Mouse (Mus musculus) myocyte (in vitro differentiated cells): ENCODE results near the gene H1f0. TPM values are rescaled to one million over a fixed set of nuclear protein-coding genes. Genes with fewer than 3 reads are reported as not detected.

Experiments used
- H3K27me3 ChIP-seq: one replicate; pipeline ENCODE4 v1.6.1; 2011; ENCODE audit not compliant: control insufficient read depth, insufficient read depth, insufficient read length
- H3K36me3 ChIP-seq: one replicate; pipeline ENCODE4 v1.6.1; 2011; ENCODE audit not compliant: control insufficient read depth, insufficient read depth
- H3K4me2 ChIP-seq: one replicate; pipeline ENCODE4 v1.6.1; 2011; ENCODE audit warnings: low read depth, control low read depth
- H3K4me3 ChIP-seq: one replicate; pipeline ENCODE4 v1.5.1; 2011; ENCODE audit warnings: mild to moderate bottlenecking, control low read depth, moderate library complexity
- H3K79me2 ChIP-seq: one replicate; pipeline ENCODE4 v1.6.1; 2011; ENCODE audit not compliant: control insufficient read depth, insufficient read depth
- H3ac ChIP-seq: one replicate; pipeline ENCODE4 v1.6.1; 2011; ENCODE audit not compliant: control insufficient read depth, insufficient read length
- CEBPB ChIP-seq: IDR thresholded peaks from 2 replicates; pipeline ENCODE4 v1.6.1; 2011; ENCODE audit warnings: mild to moderate bottlenecking, moderate library complexity; ENCODE audit not compliant: poor library complexity, insufficient read depth, severe bottlenecking
- E2F4 ChIP-seq: IDR thresholded peaks from one replicate; pipeline ENCODE4 v1.6.1; 2011; ENCODE audit warnings: mild to moderate bottlenecking, control low read depth, moderate library complexity; ENCODE audit not compliant: insufficient read depth
- MAX ChIP-seq: IDR thresholded peaks from one replicate; pipeline ENCODE4 v1.6.1; 2011; ENCODE audit warnings: low read depth, mild to moderate bottlenecking, control low read depth
- MYOD1 ChIP-seq, 3 experiments: IDR thresholded peaks; one replicate each; pipeline ENCODE4 v1.6.1; 2011; ENCODE audit warnings: control low read depth in 2 of 3, low read depth in 2 of 3, mild to moderate bottlenecking in 2 of 3, moderate library complexity in 1 of 3; ENCODE audit not compliant: insufficient read length in 2 of 3, control insufficient read depth in 1 of 3
- MYOG ChIP-seq, 3 experiments: IDR thresholded peaks; one replicate each; pipeline ENCODE4 v1.6.1; 2011; ENCODE audit warnings: control low read depth in 2 of 3, low read depth in 2 of 3, mild to moderate bottlenecking in 2 of 3; ENCODE audit not compliant: insufficient read length in 2 of 3, control insufficient read depth in 1 of 3, insufficient read depth in 1 of 3
- POLR2A ChIP-seq: IDR thresholded peaks from one replicate; pipeline ENCODE4 v1.6.1; 2011; ENCODE audit warnings: low read depth, mild to moderate bottlenecking, control low read depth, moderate library complexity; ENCODE audit not compliant: insufficient read length
- POLR2AphosphoS2 ChIP-seq: IDR thresholded peaks from one replicate; pipeline ENCODE4 v1.6.1; 2011; ENCODE audit warnings: low read depth, control low read depth; ENCODE audit not compliant: insufficient read length
- REST ChIP-seq: IDR thresholded peaks from one replicate; pipeline ENCODE4 v1.6.1; 2011; ENCODE audit warnings: mild to moderate bottlenecking, control low read depth, moderate library complexity; ENCODE audit not compliant: insufficient read depth, insufficient read length
- SRF ChIP-seq: IDR thresholded peaks from one replicate; pipeline ENCODE4 v1.6.1; 2011; ENCODE audit warnings: low read depth; ENCODE audit not compliant: control insufficient read depth, insufficient read length
- TCF12 ChIP-seq: IDR thresholded peaks from one replicate; pipeline ENCODE4 v1.6.1; 2011; ENCODE audit warnings: mild to moderate bottlenecking, control low read depth; ENCODE audit not compliant: poor library complexity, insufficient read depth, severe bottlenecking
- TCF3 ChIP-seq: IDR thresholded peaks from one replicate; pipeline ENCODE4 v1.6.1; 2011; ENCODE audit warnings: low read depth, control low read depth; ENCODE audit not compliant: insufficient read length
- USF1 ChIP-seq: IDR thresholded peaks from one replicate; pipeline ENCODE4 v1.6.1; 2011; ENCODE audit warnings: low read depth, mild to moderate bottlenecking, control low read depth, moderate library complexity
- polyA plus RNA-seq: library from polyadenylated mRNA; unstranded; fragments of >200 nt; fragmentation: generic; extraction: Trizol; gene quantifications from one replicate; pipeline ENCODE4 v1.2.1, GENCODE M21; 2012; ENCODE audit warnings: missing spikeins

Gene H1f0
- polyA plus RNA-seq, 1 experiment = 423 TPM

DNA sequence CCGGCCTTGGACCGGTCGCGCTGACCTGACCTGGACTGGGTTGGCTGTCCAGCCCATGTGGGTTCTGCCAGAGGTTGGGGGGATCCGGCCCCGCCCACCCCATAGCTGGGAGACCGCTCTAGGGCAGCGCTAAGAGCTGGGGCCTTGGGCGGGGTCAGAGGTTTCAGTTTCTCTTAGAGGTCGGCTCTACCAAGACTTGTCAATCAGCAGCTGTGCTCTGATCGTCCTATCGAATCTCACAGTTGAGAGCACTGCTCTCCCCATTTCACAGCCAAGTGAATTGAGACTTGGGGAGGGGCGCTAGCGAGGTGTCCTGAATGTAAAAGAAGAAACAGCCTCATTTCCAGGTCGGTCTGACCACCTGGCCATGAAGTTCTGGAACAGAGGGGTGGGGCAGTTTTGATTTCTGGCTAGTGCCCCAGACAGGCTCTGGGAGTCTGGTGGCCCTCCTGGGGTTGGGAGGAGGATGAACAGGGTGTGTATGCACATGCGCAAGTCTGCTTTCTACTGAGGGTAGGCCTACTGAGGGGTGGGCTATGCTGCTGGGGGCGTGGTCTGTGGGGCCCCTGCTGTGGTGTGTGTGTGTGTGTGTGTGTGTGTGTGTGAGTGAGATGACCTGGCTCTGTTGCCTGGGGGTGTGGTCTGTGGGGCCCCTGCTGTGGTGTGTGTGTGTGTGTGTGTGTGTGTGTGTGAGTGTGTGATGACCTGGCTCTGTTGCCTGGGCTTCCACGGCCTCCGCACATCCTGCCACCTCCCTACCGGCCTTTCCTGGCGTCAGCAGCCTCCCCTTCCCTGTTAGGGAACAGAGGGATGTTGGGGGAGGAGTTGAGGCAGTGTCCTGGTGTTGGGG, 44.6 kb upstream of the H1f0 start:
- Histone ChIP-seq H3K4me3 (peak overlapping the region; percentile 54), H3K36me3 (no peaks in the 10 kb centered on the region), H3ac (peak overlapping the region; percentile 79), H3K79me2 (no peaks in the 10 kb centered on the region), H3K27me3 (peaks cover 10% of the 10 kb centered on the region), H3K4me2 (peak overlapping the region; percentile 86)
- TF ChIP-seq POLR2AphosphoS2 (no peak), SRF (no peak), MYOG (IDR thresholded peaks at IDR 0.05; ENCODE audit: control insufficient read depth in 1 of 3, insufficient read depth in 1 of 3, insufficient read length in 2 of 3, low read depth in 2 of 3) (no peak), MYOD1 (IDR thresholded peaks at IDR 0.05; ENCODE audit: control insufficient read depth in 1 of 3, insufficient read length in 2 of 3, low read depth in 2 of 3) (no peak), USF1 (no peak), E2F4 (no peak), TCF3 (no peak), CEBPB (no peak), REST (no peak), POLR2A (no peak), MAX (no peak), TCF12 (no peak)

DNA sequence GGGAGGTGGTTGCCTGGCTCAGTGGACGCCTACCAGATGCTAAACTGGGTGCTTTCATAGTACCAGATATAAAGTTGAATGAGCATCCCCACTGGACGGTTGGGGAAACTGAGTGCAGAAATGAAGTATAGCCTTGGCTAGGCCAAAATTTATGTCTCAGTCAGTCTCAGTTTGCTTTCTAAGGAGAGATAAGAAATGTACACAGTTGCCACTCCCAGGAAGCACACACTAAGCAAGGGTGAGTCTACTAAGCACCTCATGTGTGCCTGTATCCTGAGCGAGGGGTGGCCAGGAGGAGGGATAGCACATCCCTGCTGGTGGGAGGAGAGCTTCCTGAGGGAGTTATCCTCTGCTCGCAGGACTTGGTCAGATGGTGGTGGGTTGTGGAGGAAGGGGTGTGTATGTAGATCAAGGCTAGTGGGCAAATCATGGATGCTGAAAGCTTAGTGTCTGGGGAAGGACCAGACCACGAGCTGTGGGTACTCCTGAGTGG, 43.9 kb upstream of the H1f0 start:
- Histone ChIP-seq H3ac (peak overlapping the region; percentile 79), H3K27me3 (peaks cover 10% of the 10 kb centered on the region), H3K4me3 (peak overlapping the region; percentile 54), H3K79me2 (no peaks in the 10 kb centered on the region), H3K36me3 (no peaks in the 10 kb centered on the region), H3K4me2 (peak overlapping the region; percentile 86)
- TF ChIP-seq REST (no peak), E2F4 (no peak), MYOG (IDR thresholded peaks at IDR 0.05; ENCODE audit: control insufficient read depth in 1 of 3, insufficient read depth in 1 of 3, insufficient read length in 2 of 3, low read depth in 2 of 3) (no peak), MYOD1 (IDR thresholded peaks at IDR 0.05; ENCODE audit: control insufficient read depth in 1 of 3, insufficient read length in 2 of 3, low read depth in 2 of 3) (no peak), SRF (no peak), POLR2A (no peak), MAX (no peak), CEBPB (no peak), USF1 (no peak), TCF3 (no peak)

DNA sequence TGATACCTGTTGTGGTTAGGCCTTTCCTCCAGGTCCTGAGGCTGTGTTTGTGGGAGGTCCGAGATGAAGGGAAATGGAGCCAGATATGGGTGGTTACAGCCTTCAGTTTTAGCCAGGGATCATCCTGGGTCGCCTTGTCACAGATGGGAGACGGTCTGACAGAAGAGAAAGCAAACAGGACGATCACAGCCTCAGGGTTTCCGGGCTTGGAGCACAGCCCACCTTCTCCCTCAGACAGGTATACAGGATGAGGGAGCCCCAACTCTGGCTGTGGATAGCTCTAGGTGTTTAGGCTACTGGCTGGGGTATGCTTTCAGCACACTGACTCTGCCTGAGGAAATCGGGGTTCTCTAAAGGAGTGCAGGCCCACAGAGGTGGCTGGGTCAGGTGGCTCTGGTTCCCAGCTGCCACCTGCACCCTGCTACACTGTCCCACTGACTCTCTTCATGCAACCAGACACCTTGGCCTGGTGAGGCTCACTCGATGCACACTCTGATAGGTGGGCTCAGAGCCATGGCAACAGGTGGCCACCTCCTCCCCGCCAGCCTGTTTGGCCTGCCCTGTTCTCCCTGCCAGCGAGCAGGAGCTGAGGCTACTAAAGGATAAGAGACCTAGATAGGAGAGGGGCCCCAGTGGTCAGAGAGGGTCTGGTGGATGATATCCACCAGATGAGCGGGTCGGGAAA, 41.6 kb upstream of the H1f0 start:
- Histone ChIP-seq H3K4me3 (no peak overlapping the region), H3K27me3 (no peaks in the 10 kb centered on the region), H3K4me2 (no peak overlapping the region), H3ac (no peak overlapping the region), H3K36me3 (no peaks in the 10 kb centered on the region), H3K79me2 (no peaks in the 10 kb centered on the region)
- TF ChIP-seq SRF (no peak), E2F4 (no peak), POLR2AphosphoS2 (no peak), REST (no peak), POLR2A (no peak), MAX (no peak), USF1 (no peak), MYOD1 (IDR thresholded peaks at IDR 0.05; ENCODE audit: control insufficient read depth in 1 of 3, insufficient read length in 2 of 3, low read depth in 2 of 3) (peak in 1 of 3 experiments; percentile 40), MYOG (IDR thresholded peaks at IDR 0.05; ENCODE audit: control insufficient read depth in 1 of 3, insufficient read depth in 1 of 3, insufficient read length in 2 of 3, low read depth in 2 of 3) (peak in 2 of 3 experiments; percentile 47 to 57), TCF3 (no peak), TCF12 (no peak), CEBPB (no peak)

DNA sequence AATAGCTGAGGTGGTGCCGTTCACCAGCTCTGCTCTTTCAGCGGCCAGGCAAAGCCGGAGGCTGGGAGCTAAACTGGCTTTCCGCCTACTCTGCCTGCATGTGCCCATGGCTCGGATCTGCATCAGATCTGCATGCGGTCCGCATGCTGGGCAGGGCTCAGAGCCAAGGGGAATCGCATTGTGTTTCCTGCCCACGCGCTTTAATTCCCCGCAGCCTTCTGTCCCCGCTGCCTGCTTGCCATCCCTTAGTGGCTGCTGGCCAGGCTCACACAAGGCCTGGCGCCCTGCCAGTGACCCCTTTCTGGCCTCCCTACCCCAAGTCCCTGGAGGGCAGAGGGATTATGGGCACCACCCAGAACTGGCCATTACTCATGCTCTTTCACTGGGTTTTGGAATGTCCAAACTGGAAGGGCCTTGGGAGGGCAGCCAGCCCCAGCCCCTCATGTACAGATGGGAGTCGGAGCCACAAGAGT, 39.7 kb upstream of the H1f0 start:
- H3K36me3 ChIP-seq = no peaks in the 10 kb centered on the region
- no peaks in the 10 kb centered on the region for H3K27me3 ChIP-seq
- peak overlapping the region; percentile 54 for H3K4me2 ChIP-seq
- no peak overlapping the region for H3ac ChIP-seq
- no peak overlapping the region for H3K4me3 ChIP-seq
- no peaks in the 10 kb centered on the region for H3K79me2 ChIP-seq
- TF ChIP-seq MAX = peak; percentile 64
- peak in 2 of 3 experiments; percentile 64 to 76 for TF ChIP-seq MYOD1 (IDR thresholded peaks at IDR 0.05; ENCODE audit: control insufficient read depth in 1 of 3, insufficient read length in 2 of 3, low read depth in 2 of 3)
- no peak for TF ChIP-seq E2F4
- peak in 2 of 3 experiments; percentile 37 to 78 for TF ChIP-seq MYOG (IDR thresholded peaks at IDR 0.05; ENCODE audit: control insufficient read depth in 1 of 3, insufficient read depth in 1 of 3, insufficient read length in 2 of 3, low read depth in 2 of 3)
- TF ChIP-seq TCF12 = peak; percentile 8
